Mouse (Mus musculus): ENCODE results near the gene Sez6l. TPM values are rescaled to one million over a fixed set of nuclear protein-coding genes. Genes with fewer than 3 reads are reported as not detected.

Gene Sez6l
- total RNA-seq (2014; fragmentation: Nextera tagmentation) (not detected in 2 replicates), total RNA-seq (2017) (not detected in 2 replicates)

DNA sequence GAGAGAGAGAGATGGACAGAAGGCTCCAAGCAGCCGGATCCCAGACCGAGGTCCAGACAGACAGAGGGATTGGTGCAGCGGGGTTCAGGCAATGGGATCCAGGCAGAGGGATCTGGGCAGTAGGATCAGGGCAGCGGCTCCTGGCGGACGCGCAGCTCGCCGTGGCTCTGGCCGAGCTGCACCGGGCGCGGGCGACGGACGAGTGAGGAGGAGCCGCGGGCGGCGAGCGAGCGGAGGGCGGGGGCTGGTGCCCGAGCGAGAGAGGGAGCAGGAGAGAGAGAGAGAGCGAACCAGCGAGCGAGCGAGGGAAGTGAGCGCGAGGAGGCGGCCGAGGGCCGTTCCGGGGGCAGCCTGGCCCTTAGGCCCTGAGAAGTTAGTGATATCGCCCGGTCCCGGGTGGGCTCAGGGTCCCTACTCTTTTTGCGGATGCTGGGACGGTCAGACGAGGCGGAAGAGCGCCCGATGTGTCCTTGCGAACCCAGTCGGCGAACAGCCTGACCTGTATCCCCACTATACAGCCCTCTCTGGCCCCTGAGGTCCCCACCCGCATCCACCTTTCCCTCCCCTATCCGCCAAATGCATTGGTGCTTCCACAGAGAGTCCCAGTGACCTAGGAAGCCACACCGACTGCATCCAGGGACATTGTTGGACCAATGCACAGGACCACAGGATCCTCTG is at the start of gene Sez6l:
Sez6l (minus strand) TSS at position 193 of the 678 bp plus-strand sequence.
- ATAC-seq (replicated peaks; ENCODE audit: low FRiP score, low TSS enrichment, poor library complexity, severe bottlenecking): no peak

DNA sequence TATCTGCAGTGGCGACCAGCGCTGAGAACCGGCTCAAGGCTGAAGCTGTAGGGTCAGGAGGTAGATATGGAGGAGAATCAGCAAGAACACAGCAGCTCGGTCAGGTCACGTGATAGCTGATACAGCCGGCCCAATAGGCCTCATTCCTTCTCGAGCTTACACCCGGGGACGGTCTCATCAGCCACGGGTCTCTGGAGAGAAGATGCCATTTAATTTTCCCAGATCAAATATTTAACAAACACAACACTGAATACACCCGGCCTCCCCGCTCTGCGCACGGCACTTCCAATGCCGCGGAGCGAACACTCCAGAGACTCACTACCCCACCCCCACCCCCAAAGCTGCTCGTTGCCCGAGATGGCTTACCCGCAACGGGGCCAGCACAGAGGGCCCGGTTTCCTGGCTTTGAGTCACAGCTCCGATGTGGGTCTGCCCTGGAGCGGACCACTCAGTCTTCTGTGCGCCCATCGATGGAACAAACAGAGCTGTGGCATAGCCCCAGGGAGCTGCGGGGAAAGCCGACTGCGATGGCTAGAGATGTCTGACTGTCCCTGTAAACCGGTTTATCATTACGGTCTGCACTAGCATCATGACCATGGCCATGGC is 48.7 kb upstream of the Sez6l start:
- ATAC-seq (replicated peaks; ENCODE audit: low FRiP score, low TSS enrichment, poor library complexity, severe bottlenecking): no peak

- ATAC-seq (replicated peaks; ENCODE audit: low FRiP score, low TSS enrichment, poor library complexity, severe bottlenecking): no peak
Observed at GRCm38 (mm10) chr5:112622946-112623345, 46.0 kb upstream of the Sez6l start.

- no peak for ATAC-seq (replicated peaks; ENCODE audit: low FRiP score, low TSS enrichment, poor library complexity, severe bottlenecking)
Observed at GRCm38 (mm10) chr5:112620256-112620655, 43.3 kb upstream of the Sez6l start.

DNA sequence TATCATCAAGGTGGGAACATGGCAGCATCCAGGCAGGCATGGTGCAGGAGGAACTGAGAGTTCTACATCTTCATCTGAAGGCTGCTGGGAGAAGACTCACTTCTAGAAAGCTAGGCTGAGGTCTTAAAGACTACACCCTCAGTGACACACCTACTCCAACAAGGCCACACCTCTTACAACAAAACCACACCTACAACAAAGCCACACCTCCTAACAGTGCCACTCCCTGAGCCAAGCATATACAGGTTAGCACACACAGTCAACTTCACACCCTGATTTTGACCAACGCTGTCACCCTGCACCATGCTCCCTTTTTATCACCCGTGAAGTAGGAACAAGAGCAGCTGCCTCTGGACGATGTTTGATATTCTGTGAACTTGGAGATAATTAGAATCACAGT is 42.4 kb upstream of the Sez6l start:
- ATAC-seq (replicated peaks; ENCODE audit: low FRiP score, low TSS enrichment, poor library complexity, severe bottlenecking): no peak

- no peak for ATAC-seq (replicated peaks; ENCODE audit: low FRiP score, low TSS enrichment, poor library complexity, severe bottlenecking)
Observed at GRCm38 (mm10) chr5:112617602-112618247, 40.7 kb upstream of the Sez6l start.

GRCm38 (mm10) chr5:112615946-112616617 is 39.1 kb upstream of the Sez6l start:
- ATAC-seq (replicated peaks; ENCODE audit: low FRiP score, low TSS enrichment, poor library complexity, severe bottlenecking): no peak

DNA sequence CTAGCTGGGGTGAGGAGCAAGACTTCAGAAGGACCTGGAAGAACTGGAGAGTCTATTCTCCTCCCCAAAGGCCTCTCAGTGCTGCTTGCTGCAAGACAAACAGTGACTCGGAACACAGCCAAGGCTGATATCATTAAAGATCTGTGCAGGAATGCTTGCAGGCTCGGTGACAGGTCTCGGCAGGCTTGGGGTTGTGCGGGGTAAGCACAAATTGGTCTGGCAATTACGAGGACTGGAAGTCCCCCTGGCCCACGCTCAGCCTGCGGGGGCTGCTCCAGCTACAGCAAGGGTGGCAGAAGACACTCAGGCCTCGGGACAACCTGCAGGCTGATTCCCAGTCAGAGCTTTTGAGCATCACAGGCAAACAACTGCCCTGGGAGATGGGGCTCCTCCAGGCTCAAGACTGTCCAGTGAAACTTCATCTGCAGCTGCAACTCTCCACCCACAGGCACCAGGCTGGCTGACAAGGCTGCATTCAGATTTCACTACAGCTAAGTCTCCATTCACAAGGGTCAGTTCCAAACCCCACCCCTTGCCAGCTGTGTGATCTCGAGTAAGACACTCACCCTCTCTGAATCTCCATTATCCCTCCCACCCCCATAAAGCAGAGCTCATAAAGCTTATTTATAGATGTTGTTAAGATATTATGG is 31.0 kb upstream of the Sez6l start:
- ATAC-seq (replicated peaks; ENCODE audit: low FRiP score, low TSS enrichment, poor library complexity, severe bottlenecking): no peak

DNA sequence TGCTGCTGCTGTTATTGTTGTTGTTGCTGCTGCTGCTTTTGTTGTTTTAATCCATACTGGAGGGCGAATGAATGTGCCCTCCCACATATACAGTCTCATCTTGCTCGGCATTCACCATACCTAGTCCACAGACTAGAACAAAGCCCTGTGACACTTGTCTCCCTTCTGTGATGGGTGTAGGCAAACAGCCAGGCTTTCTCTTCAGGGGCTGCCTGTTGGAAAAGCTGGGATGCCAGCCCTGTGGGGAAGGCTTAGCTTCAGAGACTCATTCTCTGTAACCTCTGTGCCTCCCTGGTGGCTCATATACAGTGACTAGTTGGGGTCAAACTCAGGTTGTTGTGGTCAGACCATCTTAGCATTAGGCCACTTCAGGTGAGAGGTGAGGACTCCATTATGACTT is 30.1 kb upstream of the Sez6l start:
- no peak for ATAC-seq (replicated peaks; ENCODE audit: low FRiP score, low TSS enrichment, poor library complexity, severe bottlenecking)

GRCm38 (mm10) chr5:112605371-112605770 is 28.4 kb upstream of the Sez6l start:
- no peak for ATAC-seq (replicated peaks; ENCODE audit: low FRiP score, low TSS enrichment, poor library complexity, severe bottlenecking)

DNA sequence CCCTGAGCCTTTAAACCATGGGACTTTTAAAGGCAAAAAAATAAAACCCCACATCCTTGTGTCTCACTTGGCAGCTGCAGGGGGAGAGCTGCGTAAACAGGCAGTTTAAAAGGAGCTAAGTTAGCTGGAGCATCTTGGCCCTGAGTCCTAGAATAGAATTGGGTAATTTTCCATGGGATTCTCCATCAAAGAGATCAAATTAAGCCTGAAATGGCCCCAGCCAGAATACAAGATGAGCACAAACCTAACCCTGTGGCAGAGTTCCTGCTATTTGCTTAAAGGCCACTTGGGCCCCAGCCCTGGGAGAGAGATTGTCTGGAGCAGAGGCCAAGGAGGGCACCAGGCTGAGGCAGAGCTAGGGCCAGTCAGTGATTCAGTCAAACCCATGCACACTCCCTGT is 27.3 kb upstream of the Sez6l start:
- ATAC-seq (replicated peaks; ENCODE audit: low FRiP score, low TSS enrichment, poor library complexity, severe bottlenecking): no peak

- ATAC-seq (replicated peaks; ENCODE audit: low FRiP score, low TSS enrichment, poor library complexity, severe bottlenecking): no peak
Observed at GRCm38 (mm10) chr5:112603594-112603993, 26.6 kb upstream of the Sez6l start.

- ATAC-seq (replicated peaks; ENCODE audit: low FRiP score, low TSS enrichment, poor library complexity, severe bottlenecking): no peak
Observed at GRCm38 (mm10) chr5:112600309-112600939, 23.4 kb upstream of the Sez6l start.

DNA sequence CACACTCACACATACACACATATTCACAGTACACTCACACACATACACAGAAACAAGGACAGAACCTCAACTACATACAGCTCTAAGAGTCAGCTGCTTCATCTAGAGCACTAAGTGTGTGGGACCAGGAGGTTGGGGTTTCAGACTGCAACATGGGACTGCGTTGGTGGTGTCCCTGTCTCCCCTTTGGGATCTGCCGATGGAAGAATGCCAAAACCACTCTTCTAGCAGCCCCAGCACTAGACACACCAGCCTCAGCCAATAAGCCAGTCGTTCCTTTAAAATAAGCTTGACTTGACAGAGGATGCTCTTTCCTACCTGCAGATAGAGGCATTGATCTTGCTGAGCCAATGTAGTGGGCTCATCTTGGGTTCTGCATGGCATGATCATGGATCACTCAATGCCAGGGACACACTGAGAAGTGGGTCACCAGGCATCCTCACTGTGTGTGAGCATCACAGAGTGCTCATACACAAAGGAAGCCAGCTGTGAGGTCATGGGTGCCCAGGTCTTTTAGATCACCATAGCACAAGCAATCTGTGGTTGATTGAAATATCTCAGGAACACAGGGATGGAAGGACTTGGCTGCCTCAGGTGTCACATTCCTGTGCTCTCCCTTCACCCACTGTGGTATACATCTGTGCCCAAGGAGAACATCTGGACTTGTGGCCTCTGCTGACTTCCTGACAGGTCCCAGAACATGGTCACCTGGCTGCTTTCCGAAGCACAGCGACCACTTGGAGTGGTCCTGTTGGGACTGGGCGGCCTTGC is 22.7 kb upstream of the Sez6l start:
- ATAC-seq (replicated peaks; ENCODE audit: low FRiP score, low TSS enrichment, poor library complexity, severe bottlenecking): no peak

GRCm38 (mm10) chr5:112597876-112598275 is 20.9 kb upstream of the Sez6l start:
- ATAC-seq (replicated peaks; ENCODE audit: low FRiP score, low TSS enrichment, poor library complexity, severe bottlenecking): no peak

- no peak for ATAC-seq (replicated peaks; ENCODE audit: low FRiP score, low TSS enrichment, poor library complexity, severe bottlenecking)
Observed at GRCm38 (mm10) chr5:112597307-112597706, 20.3 kb upstream of the Sez6l start.

DNA sequence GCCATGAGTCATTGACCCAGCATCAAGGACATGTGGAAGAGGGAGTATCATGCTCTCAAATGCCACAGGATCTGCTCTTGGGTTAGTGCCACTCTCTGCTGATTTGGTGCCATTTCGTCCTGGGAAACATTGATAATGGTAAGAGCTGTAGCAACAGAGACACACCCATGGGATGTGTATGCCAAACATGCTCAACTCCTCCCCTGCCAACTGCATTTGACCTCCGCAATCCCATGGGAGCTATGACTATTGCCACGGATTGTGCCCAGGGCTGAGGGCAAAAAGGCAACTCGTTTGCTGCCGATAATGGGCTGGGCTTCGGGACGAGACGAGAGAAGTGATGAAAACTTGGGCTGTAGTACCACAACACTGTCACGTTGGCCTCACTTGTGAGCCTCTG is 19.7 kb upstream of the Sez6l start:
- no peak for ATAC-seq (replicated peaks; ENCODE audit: low FRiP score, low TSS enrichment, poor library complexity, severe bottlenecking)

DNA sequence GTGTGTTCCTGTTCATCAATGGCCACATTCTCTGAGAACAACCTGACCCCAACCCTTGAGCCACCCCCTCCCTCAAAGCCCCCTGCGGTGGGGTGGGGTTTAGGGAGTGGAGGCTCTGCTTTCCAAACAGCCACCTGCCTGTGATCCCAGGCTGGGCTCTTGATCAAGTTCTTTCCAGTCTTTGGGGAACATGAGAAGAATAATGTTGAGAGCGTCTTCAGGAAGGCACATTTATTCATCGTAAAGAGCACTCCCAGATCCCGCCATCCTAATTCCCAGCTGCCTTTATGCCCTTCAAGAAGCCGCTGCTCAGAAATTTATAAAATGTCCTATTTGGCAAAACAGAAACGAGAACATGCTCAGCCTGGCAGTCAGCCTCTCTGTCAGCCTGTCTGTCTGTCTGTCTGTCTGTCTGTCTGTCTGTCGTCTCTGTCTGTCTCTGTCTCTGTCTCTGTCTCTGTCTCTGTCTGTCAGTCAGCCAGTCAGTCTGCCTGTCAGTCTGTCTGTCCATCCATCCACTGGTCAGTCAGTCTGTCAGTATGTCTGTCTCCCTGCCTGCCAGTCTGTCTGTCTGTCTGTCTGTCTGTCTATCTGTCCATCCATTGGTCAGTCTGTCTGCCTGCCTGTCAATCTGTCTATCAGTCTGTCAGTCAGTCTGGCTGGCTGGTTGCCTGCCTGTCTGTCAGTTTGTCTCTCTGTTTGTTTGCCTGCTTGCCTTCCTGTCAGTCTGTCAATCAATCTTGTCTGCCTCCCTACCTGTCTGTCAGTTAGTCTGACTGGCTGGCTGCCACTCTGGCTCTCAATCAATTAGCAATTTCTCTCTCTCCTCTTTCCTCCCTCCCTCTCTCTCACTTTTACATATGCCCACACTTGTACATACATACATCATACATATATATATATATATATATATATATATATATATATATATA is 19.0 kb upstream of the Sez6l start:
- ATAC-seq (replicated peaks; ENCODE audit: low FRiP score, low TSS enrichment, poor library complexity, severe bottlenecking): no peak
